Mouse (Mus musculus) intestine, embryonic 14.5 days (tissue): ENCODE measurements around the gene Elovl2. TPM values are rescaled to one million over a fixed set of nuclear protein-coding genes. Genes with fewer than 3 reads are reported as not detected.
A peak's percentile ranks its signal among the peaks of the same experiment; 100 is the strongest.
"Not testable (repeated sequence)": the region's sequence is repeated elsewhere in the genome, so short reads cannot be mapped to it uniquely, and the experiment has no call there.

Source experiments
- ATAC-seq: fragments of 200-750 bp; cut with Nextera tagmentation; replicated peaks from 2 replicates; pipeline ENCODE4 v1.8.0; 2017; ENCODE audit warnings: low read depth, moderate number of reproducible peaks, moderate TSS enrichment, moderate library complexity; ENCODE audit not compliant: low FRiP score, low TSS enrichment
- DNase-seq: peaks from one replicate; pipeline ENCODE4 v3.0.0-alpha.2; 2018; ENCODE audit warnings: low spot score
- H3K27ac ChIP-seq: fragments of 300-500 bp; sonication (generic); 2 replicates; pipeline ENCODE4 v1.5.1; 2014; ENCODE audit warnings: low read depth, mild to moderate bottlenecking, control low read depth
- H3K27me3 ChIP-seq: fragments of 300-500 bp; sonication (generic); replicated peaks from 2 replicates; pipeline ENCODE4 v1.6.1; 2014; ENCODE audit warnings: low read length, control low read depth; ENCODE audit not compliant: control insufficient read depth, insufficient read depth
- H3K36me3 ChIP-seq: fragments of 300-500 bp; sonication (generic); 2 replicates; pipeline ENCODE4 v1.6.1; 2014; ENCODE audit warnings: low read length, control low read depth; ENCODE audit not compliant: control insufficient read depth, insufficient read depth
- H3K4me1 ChIP-seq: fragments of 300-500 bp; sonication (generic); replicated peaks from 2 replicates; pipeline ENCODE4 v1.6.1; 2014; ENCODE audit warnings: low read length, control low read depth, mixed read lengths; ENCODE audit not compliant: control insufficient read depth, insufficient read depth
- H3K4me2 ChIP-seq: fragments of 300-500 bp; sonication (generic); 2 replicates; pipeline ENCODE4 v1.6.1; 2014; ENCODE audit warnings: low read length
- H3K4me3 ChIP-seq: fragments of 300-500 bp; sonication (generic); 2 replicates; pipeline ENCODE4 v1.5.1; 2014; ENCODE audit warnings: low read depth, low read length, control low read depth, mixed read lengths
- H3K9ac ChIP-seq: fragments of 300-500 bp; sonication (generic); 2 replicates; pipeline ENCODE4 v1.6.1; 2014; ENCODE audit warnings: mild to moderate bottlenecking, low read length
- H3K9me3 ChIP-seq: fragments of 300-500 bp; sonication (generic); 2 replicates; pipeline ENCODE4 v1.6.1; 2016; ENCODE audit warnings: low read length, control low read depth; ENCODE audit not compliant: control insufficient read depth
- WGBS: fragments of 180-500 bp; shearing (Covaris S2); extraction: QIAGEN DNeasy Blood & Tissue Kit; methylation state at CpG from one replicate; pipeline ENCODE4 v1.1.7; 2014; 5-methylcytosine and 5-hydroxymethylcytosine counted together
- polyA plus RNA-seq: library from polyadenylated mRNA; unstranded; fragments of >200 nt; fragmentation: Nextera tagmentation; extraction: Ambion mirVana; gene quantifications from 2 replicates; pipeline ENCODE4 v1.2.1, GENCODE M21; 2014

Elovl2 gene
- polyA plus RNA-seq, result 9.3 and 11.0 TPM in 2 replicates

DNA sequence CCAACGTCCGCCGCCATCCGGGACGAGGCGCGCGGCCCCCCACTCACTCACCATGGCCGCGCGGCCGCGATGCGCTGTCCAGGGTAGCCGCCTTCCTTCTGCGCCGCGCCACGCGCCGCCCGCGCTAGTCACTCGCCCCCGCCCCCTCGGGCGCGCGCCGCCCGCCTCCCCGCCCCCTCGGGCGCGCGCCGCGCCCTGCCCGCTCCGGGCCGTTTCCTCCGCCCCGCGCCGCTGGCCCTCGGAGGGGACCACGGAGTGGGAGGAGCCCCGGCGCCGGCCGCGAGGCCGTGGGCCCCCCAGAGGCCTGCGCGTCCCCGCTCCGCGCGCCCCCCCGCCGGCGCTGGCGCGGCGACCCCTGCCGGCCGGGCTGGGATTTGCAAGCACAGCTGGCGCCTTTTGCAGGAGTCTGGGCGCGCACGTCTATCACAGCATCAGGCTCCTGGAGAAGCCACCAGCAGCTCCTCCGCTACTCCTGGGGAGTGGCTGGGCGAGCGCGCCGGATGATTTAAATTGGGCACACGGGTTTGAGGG lies at the start of gene Elovl2:
Gene Elovl2 (minus strand): TSS at position 102 of the 531 bp plus-strand sequence.
- peaks cover 13% of the 10 kb centered on the region; the same call in 1 of the 2 replicates for H3K9me3 ChIP-seq
- H3K36me3 ChIP-seq, result no peaks in the 10 kb centered on the region
- H3K9ac ChIP-seq, result peak within 1 kb of the TSS; percentile 58
- H3K27ac ChIP-seq, result no peak within 1 kb of the TSS
- no peaks in the 10 kb centered on the region for H3K27me3 ChIP-seq
- ATAC-seq, result peak; percentile 94
- H3K4me1 ChIP-seq, result 0 out of 2 replicates have a peak, but pooled peaks cover 3% of the 10 kb centered on the region
- H3K4me2 ChIP-seq, result peak within 1 kb of the TSS; percentile 59
- H3K4me3 ChIP-seq, result peak within 1 kb of the TSS; percentile 58
- DNase-seq, result peak; percentile 87
- WGBS, result 2% methylated on average over 57 of the region's 77 CpGs

DNA sequence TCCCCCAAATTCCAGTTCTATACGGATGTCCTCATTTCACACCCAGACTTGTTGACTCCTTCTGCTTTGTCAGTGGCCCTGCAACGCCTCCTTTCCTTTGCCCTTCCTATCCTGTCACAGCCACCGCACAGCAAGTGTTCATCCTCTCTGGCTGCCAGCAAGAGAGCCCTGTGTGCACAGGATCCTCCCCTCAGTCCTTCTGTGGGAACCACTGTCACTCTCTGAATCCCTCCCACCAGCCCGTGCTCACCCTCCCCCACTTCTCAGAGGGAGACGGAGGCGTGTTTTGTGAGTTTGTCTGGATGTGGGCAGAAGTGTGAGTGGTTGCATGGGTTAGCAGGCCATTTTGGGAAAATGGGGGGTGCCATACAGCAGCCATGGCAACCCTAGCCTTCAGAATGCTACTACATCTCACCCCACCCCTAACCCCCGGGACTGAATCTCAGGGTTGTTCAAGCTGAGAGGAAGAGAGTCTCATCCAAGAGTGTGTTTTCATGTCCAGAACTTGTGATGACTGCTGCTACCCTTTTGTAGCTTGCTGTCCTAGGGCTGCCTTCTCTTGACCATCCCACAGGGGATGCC lies 47.7 kb upstream of the Elovl2 start:
- Histone ChIP-seq H3K4me2 (no peak overlapping the region), H3K4me3 (no peak overlapping the region), H3K9ac (no peak overlapping the region), H3K4me1 (no peaks in the 10 kb centered on the region; the same call in 1 of the 2 replicates), H3K9me3 (no peaks in the 10 kb centered on the region; the same call in 1 of the 2 replicates), H3K27ac (no peak overlapping the region), H3K27me3 (no peaks in the 10 kb centered on the region), H3K36me3 (peaks cover 5% of the 10 kb centered on the region; the same call in 1 of the 2 replicates)
- ATAC-seq (no peak), DNase-seq (no peak)
- WGBS, result 37% methylated on average over 7 of the region's 7 CpGs

DNA sequence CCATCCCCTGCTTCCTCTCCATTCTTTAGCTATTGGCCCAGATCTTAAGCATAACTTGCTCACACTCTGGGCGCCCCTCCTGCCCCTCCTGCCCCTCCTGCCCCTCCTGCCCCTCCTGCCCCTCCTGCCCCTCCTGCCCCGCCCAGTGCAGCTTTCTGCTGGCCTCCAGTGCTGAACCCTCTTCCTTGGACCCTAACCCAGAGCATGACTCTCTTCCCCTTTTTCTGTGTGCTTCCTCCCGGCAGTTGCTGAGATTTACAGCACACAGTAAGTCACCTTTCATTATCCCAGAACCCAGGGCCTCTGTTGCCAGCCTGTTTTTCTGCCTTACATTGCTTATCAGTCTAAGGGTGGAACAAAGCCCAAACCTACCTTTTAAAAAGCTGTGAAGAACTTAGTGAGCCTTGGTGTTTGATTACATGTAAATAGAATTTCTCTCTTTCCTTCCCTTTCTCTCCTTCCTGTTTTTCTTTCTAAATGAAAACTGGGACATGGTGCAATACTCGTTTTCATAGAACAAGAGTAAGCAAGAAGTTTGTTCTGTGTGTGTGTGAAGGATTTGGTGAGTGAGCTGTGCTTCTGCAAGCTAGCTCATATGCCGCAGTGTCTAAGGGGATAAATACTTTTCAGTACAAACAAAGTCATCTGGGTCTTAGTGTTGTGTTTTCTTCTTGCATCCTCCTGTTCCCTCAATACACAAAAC lies 43.2 kb upstream of the Elovl2 start:
- H3K4me1 ChIP-seq, result no peaks in the 10 kb centered on the region; the same call in 1 of the 2 replicates
- H3K27me3 ChIP-seq, result no peaks in the 10 kb centered on the region
- H3K4me3 ChIP-seq, result no peak overlapping the region
- H3K4me2 ChIP-seq, result no peak overlapping the region
- WGBS, result 68% methylated on average over 5 of the region's 5 CpGs
- H3K27ac ChIP-seq, result no peak overlapping the region
- DNase-seq (no peak), ATAC-seq (no peak)
- H3K9me3 ChIP-seq, result no peaks in the 10 kb centered on the region; the same call in 1 of the 2 replicates
- H3K9ac ChIP-seq, result no peak overlapping the region
- no peaks in the 10 kb centered on the region for H3K36me3 ChIP-seq

DNA sequence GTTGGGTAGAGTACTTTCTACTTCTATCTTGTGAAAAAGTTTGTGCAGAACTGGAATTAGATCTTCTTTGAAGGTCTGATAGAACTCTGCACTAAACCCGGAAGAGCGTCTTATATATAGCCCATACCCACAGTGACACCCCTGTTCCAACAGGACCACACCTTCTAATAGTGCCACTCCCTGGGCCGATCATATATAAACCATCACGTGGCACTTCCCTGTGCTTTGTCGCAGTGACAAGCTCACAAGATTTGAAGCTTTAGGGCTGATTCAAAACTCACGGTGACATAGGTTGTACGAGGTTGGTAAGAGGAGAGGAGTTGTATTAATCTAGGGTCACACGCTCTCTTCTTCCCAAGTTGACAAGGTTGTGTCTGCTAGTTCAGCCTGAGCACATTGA lies 41.4 kb upstream of the Elovl2 start:
- H3K27me3 ChIP-seq, DNase-seq, H3K4me1 ChIP-seq, H3K36me3 ChIP-seq, H3K4me3 ChIP-seq, H3K4me2 ChIP-seq, ATAC-seq, H3K9me3 ChIP-seq, H3K27ac ChIP-seq, H3K9ac ChIP-seq: not testable (repeated sequence)
- WGBS, result 87% methylated on average over 8 of the region's 8 CpGs

DNA sequence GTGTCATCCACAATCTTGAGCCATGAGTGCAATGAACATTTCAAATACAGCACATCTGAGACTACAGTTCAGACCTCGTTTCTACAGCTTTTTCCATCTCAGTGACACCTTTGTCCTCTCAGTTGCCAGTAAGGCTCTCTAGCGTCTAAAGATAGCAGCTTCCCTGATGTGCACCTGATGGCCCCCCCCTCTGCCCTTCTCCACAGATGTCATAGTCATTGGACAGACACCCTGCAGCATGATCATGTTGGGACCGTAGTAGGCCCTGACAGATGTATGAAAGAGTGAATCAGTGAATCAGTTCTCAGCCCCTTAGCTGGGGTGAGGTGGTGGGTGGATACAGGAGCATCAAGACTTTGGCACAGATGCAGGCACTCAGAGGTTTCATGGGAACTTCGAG lies 37.6 kb upstream of the Elovl2 start:
- H3K4me3 ChIP-seq, result no peak overlapping the region
- no peaks in the 10 kb centered on the region for H3K36me3 ChIP-seq
- no peak overlapping the region for H3K9ac ChIP-seq
- DNase-seq, result no peak
- WGBS, result 82% methylated on average over 4 of the region's 4 CpGs
- H3K27ac ChIP-seq, result no peak overlapping the region
- H3K4me1 ChIP-seq, result no peaks in the 10 kb centered on the region
- ATAC-seq, result no peak
- no peak overlapping the region for H3K4me2 ChIP-seq
- no peaks in the 10 kb centered on the region for H3K9me3 ChIP-seq
- H3K27me3 ChIP-seq, result no peaks in the 10 kb centered on the region

DNA sequence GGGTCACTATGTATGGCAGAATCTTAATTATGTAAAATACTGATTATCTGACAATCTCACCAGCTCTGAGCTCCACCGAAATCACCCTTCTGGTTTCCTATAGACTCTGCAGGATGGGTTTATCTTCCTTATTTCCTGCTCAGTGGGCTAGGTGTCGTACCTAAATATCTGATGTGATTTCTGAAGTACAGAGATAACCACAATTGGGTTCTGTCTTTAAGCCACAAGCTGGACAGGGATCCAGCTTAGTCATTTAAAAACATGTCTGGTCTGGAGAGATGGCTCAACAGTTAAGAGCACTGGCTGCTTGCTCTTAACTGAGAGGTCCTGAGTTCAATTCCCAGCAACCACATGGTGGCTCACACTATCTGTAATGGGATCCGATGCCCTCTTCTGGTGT lies 36.8 kb upstream of the Elovl2 start:
- H3K9ac ChIP-seq, result no peak overlapping the region
- DNase-seq, result no peak
- H3K27ac ChIP-seq, result no peak overlapping the region
- no peak for ATAC-seq
- H3K27me3 ChIP-seq, result no peaks in the 10 kb centered on the region
- no peak overlapping the region for H3K4me2 ChIP-seq
- 88% methylated on average over 3 of the region's 3 CpGs for WGBS
- H3K4me3 ChIP-seq, result no peak overlapping the region
- no peaks in the 10 kb centered on the region for H3K36me3 ChIP-seq
- no peaks in the 10 kb centered on the region for H3K4me1 ChIP-seq
- H3K9me3 ChIP-seq, result no peaks in the 10 kb centered on the region

DNA sequence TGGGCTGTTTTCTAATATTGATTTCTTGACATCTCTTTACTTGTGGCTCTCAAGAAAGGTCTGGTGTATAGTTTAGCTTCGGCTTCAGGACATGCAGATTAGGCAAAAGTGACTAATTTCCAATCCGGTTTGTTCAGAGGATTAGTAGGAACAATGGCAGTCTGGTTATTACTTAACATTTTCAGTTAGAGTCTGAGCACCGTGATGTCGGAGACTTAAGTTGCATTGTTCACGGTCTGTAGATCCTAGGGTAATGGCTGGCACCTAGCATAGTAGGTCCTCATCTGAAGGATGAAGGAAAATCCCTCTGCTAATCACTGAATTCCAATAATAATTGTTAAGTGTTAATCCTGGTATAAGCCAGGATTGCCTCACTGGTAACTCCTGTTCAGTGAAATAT lies 35.9 kb upstream of the Elovl2 start:
- H3K4me1 ChIP-seq, result 0 out of 2 replicates have a peak, but pooled peaks cover under 1% of the 10 kb centered on the region
- no peaks in the 10 kb centered on the region for H3K27me3 ChIP-seq
- no peaks in the 10 kb centered on the region for H3K36me3 ChIP-seq
- no peaks in the 10 kb centered on the region for H3K9me3 ChIP-seq
- WGBS, result 88% methylated on average over 5 of the region's 5 CpGs
- ATAC-seq, result no peak
- no peak overlapping the region for H3K9ac ChIP-seq
- no peak overlapping the region for H3K4me3 ChIP-seq
- H3K4me2 ChIP-seq, result no peak overlapping the region
- no peak for DNase-seq
- H3K27ac ChIP-seq, result no peak overlapping the region

DNA sequence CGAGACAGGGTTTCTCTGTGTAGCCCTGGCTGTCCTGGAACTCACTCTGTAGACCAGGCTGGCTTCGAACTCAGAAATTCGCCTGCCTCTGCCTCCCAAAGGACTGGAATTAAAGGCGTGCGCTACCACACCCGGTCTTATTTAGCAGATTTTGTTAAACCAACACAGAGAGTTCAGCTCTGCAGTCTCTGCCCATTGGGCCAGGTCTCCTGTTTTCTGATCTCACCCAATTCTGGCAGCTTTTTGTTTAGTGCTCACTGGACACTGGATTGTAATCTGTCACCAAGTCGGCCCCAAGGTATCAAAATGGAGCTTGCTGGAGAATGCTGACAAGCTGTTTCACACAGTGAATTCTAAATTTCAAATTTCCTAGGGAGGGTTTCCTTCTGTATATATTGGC lies 32.5 kb upstream of the Elovl2 start:
- no peak overlapping the region for H3K9ac ChIP-seq
- no peak overlapping the region for H3K27ac ChIP-seq
- no peak overlapping the region for H3K4me3 ChIP-seq
- no peaks in the 10 kb centered on the region for H3K9me3 ChIP-seq
- no peak overlapping the region for H3K4me2 ChIP-seq
- ATAC-seq (no peak), DNase-seq (no peak)
- H3K27me3 ChIP-seq, result no peaks in the 10 kb centered on the region
- WGBS, result 94% methylated on average over 7 of the region's 7 CpGs
- H3K36me3 ChIP-seq, result no peaks in the 10 kb centered on the region
- peaks cover 11% of the 10 kb centered on the region; the same call in 1 of the 2 replicates for H3K4me1 ChIP-seq
